Comparison of ENCODE assay signal across 27 mouse cellular contexts in genomic region chr7:132484424-132484823, GRCm38 (mm10).
A peak's percentile ranks its signal among the peaks of the same experiment; 100 is the strongest.
DNase-seq lines count a peak whose midpoint lies in the region; ATAC-seq lines count a peak whose summit lies in the region.
"Had no signal": no experiment of that assay in that cellular context is flagged by ENCODE, and none has a peak within 500 bp of the region (broad histone marks: within the 10 kb centered on the region; RNA-seq: fewer than 3 reads in every experiment).

No protein-coding gene starts in this region.

- H3K4me2 ChIP-seq in forebrain, embryonic 11.5 days (ENCODE audit: low read depth, low read length, severe bottlenecking) = no peak overlapping the region
- H3K4me2 ChIP-seq: embryonic facial prominence, embryonic 15.5 days; heart, embryonic 11.5 days; midbrain, embryonic 11.5 days had no signal

- no peaks in the 10 kb centered on the region for H3K9me3 ChIP-seq in forebrain, embryonic 11.5 days (ENCODE audit: control insufficient read depth, low read length)
- H3K9me3 ChIP-seq: embryonic facial prominence, embryonic 15.5 days had no signal

- ATAC-seq in common myeloid progenitor, adult 5-6 weeks (replicated peaks; ENCODE audit: low read depth, poor library complexity, severe bottlenecking) = peak; percentile 71
- no peak for ATAC-seq in forebrain, embryonic 11.5 days (replicated peaks; ENCODE audit: low FRiP score)
- ATAC-seq: activated CD4-positive, CD25-positive, alpha-beta regulatory T cell, adult 4 months; forebrain, embryonic 16.5 days; hindbrain, postnatal 0 days; liver, postnatal 0 days; lung, postnatal 0 days; Patski had no signal

- WGBS in forebrain, embryonic 11.5 days = 80% methylated on average over 5 of the region's 5 CpGs

- no peaks in the 10 kb centered on the region for H3K27me3 ChIP-seq in splenic B cell, adult 2 months (ENCODE audit: control insufficient read depth, insufficient read depth, low read length, poor library complexity, severe bottlenecking)
- H3K27me3 ChIP-seq in forebrain, embryonic 11.5 days (ENCODE audit: control insufficient read depth, insufficient read depth, low read length) = no peaks in the 10 kb centered on the region
- H3K27me3 ChIP-seq: embryonic facial prominence, embryonic 15.5 days; Patski had no signal

- H3K27ac ChIP-seq in forebrain, embryonic 11.5 days (ENCODE audit: low read depth, low read length) = no peak overlapping the region
- H3K27ac ChIP-seq: embryonic facial prominence, embryonic 15.5 days; hindbrain, postnatal 0 days; kidney, postnatal 0 days; macrophage; stomach, postnatal 0 days had no signal

- H3K36me3 ChIP-seq in splenic B cell, adult 2 months (ENCODE audit: control insufficient read depth, insufficient read depth, low read length, poor library complexity, severe bottlenecking) = no peaks in the 10 kb centered on the region
- H3K36me3 ChIP-seq in forebrain, embryonic 11.5 days (ENCODE audit: control insufficient read depth, insufficient read depth, low read length) = no peaks in the 10 kb centered on the region
- H3K36me3 ChIP-seq: embryonic facial prominence, embryonic 15.5 days had no signal

- peak; percentile 17 for DNase-seq in layer of hippocampus, adult 9-11 months
- DNase-seq in layer of hippocampus, adult 11-12 months (ENCODE audit: low spot score) = no peak
- peak; percentile 13 for DNase-seq in thymus, postnatal 4 days
- no peak for DNase-seq in thymus, postnatal 0 days (ENCODE audit: low spot score)
- DNase-seq in splenic B cell, adult 2 months (ENCODE audit: low read depth, low spot score) = peak; percentile 69
- no peak for DNase-seq in forebrain, embryonic 11.5 days (ENCODE audit: low spot score)
- no peak for DNase-seq in kidney, postnatal 4 days
- DNase-seq: adrenal gland, postnatal 10 days; cerebellum, adult 2 months; cerebellum, postnatal 36 days; gastrocnemius, postnatal 10 days; heart, adult 11 months; kidney, adult 11 months; liver, postnatal 0 days; right cerebral cortex, postnatal 25 days had no signal

- no peak overlapping the region for H3K4me3 ChIP-seq in forebrain, embryonic 11.5 days (ENCODE audit: low read depth, low read length)
- H3K4me3 ChIP-seq: embryonic facial prominence, embryonic 15.5 days had no signal

- H3K9ac ChIP-seq in forebrain, embryonic 11.5 days (ENCODE audit: low read length) = no peak overlapping the region
- H3K9ac ChIP-seq: embryonic facial prominence, embryonic 15.5 days; liver, postnatal 0 days had no signal

- H3K4me1 ChIP-seq in forebrain, embryonic 11.5 days (replicated peaks; ENCODE audit: control insufficient read depth, insufficient read depth, low read length) = no peaks in the 10 kb centered on the region

Comparison
In these comparisons a context has a peak if more than half of its experiments do, and no peak if none do; other contexts are left out.
1. DNase-seq: peak in layer of hippocampus, adult 9-11 months (single experiment), thymus, postnatal 4 days (single experiment) and splenic B cell, adult 2 months (single experiment); none in layer of hippocampus, adult 11-12 months (single experiment), thymus, postnatal 0 days (single experiment), forebrain, embryonic 11.5 days (single experiment) and kidney, postnatal 4 days (0 of 2).